Mouse (Mus musculus): ENCODE results near the gene Hhatl. TPM values are rescaled to one million over a fixed set of nuclear protein-coding genes. Genes with fewer than 3 reads are reported as not detected.

Gene Hhatl
- polyA plus RNA-seq, 1 experiment from 2014 or later, result not detected

- H3K9ac ChIP-seq, result no peak overlapping the region
- ATAC-seq (ENCODE audit: low FRiP score, low read depth), result no peak
- no peak overlapping the region for H3K27ac ChIP-seq
- no peak overlapping the region for H3K4me2 ChIP-seq (replicated peaks)
- peaks cover 64% of the 10 kb centered on the region for H3K36me3 ChIP-seq
- H3K4me1 ChIP-seq, result peaks cover 25% of the 10 kb centered on the region
- 94% methylated on average over 19 of the region's 19 CpGs for WGBS
- H3K27me3 ChIP-seq (replicated peaks), result no peaks in the 10 kb centered on the region
- no peak overlapping the region for H3K4me3 ChIP-seq
- no peaks in the 10 kb centered on the region for H3K9me3 ChIP-seq
Observed at GRCm38 (mm10) chr9:121763716-121764115, 28.6 kb downstream of the Hhatl start.

- Histone ChIP-seq H3K36me3 (peaks cover 54% of the 10 kb centered on the region), H3K27ac (no peak overlapping the region), H3K4me3 (no peak overlapping the region), H3K9me3 (no peaks in the 10 kb centered on the region), H3K9ac (no peak overlapping the region), H3K4me2 (replicated peaks) (no peak overlapping the region), H3K4me1 (peaks cover 34% of the 10 kb centered on the region), H3K27me3 (replicated peaks) (no peaks in the 10 kb centered on the region)
- no peak for ATAC-seq (ENCODE audit: low FRiP score, low read depth)
- 90% methylated on average over 25 of the region's 25 CpGs for WGBS
Observed at GRCm38 (mm10) chr9:121762761-121763160, 29.5 kb downstream of the Hhatl start.

- Histone ChIP-seq H3K36me3 (peaks cover 49% of the 10 kb centered on the region), H3K4me3 (no peak overlapping the region), H3K27ac (no peak overlapping the region), H3K4me1 (peaks cover 39% of the 10 kb centered on the region), H3K27me3 (replicated peaks) (no peaks in the 10 kb centered on the region), H3K4me2 (replicated peaks) (no peak overlapping the region), H3K9ac (no peak overlapping the region), H3K9me3 (no peaks in the 10 kb centered on the region)
- 92% methylated on average over 10 of the region's 10 CpGs for WGBS
- no peak for ATAC-seq (ENCODE audit: low FRiP score, low read depth)
Observed at GRCm38 (mm10) chr9:121762248-121762647, 30.1 kb downstream of the Hhatl start.

- peaks cover 47% of the 10 kb centered on the region for H3K36me3 ChIP-seq
- H3K9ac ChIP-seq, result no peak overlapping the region
- H3K27ac ChIP-seq, result no peak overlapping the region
- H3K4me2 ChIP-seq (replicated peaks), result peak overlapping the region; percentile 96; the same call in 1 of the 2 replicates
- H3K4me3 ChIP-seq, result no peak overlapping the region
- ATAC-seq (ENCODE audit: low FRiP score, low read depth), result no peak
- no peaks in the 10 kb centered on the region for H3K9me3 ChIP-seq
- 75% methylated on average over 8 of the region's 8 CpGs for WGBS
- H3K4me1 ChIP-seq, result peaks cover 39% of the 10 kb centered on the region
- no peaks in the 10 kb centered on the region for H3K27me3 ChIP-seq (replicated peaks)
Observed at GRCm38 (mm10) chr9:121761787-121762186, 30.5 kb downstream of the Hhatl start.

- peak overlapping the region; percentile 94 for H3K9ac ChIP-seq
- H3K27ac ChIP-seq, result no peak overlapping the region
- peak overlapping the region; percentile 96 for H3K4me2 ChIP-seq (replicated peaks)
- H3K27me3 ChIP-seq (replicated peaks), result no peaks in the 10 kb centered on the region
- peaks cover 44% of the 10 kb centered on the region for H3K36me3 ChIP-seq
- ATAC-seq (ENCODE audit: low FRiP score, low read depth), result no peak
- H3K4me1 ChIP-seq, result peaks cover 39% of the 10 kb centered on the region
- peak overlapping the region; percentile 89 for H3K4me3 ChIP-seq
- H3K9me3 ChIP-seq, result no peaks in the 10 kb centered on the region
- 58% methylated on average over 10 of the region's 10 CpGs for WGBS
Observed at GRCm38 (mm10) chr9:121761091-121761665, 31.1 kb downstream of the Hhatl start.

GRCm38 (mm10) chr9:121760271-121761090, 31.8 kb downstream of the Hhatl start:
- Histone ChIP-seq H3K27me3 (replicated peaks) (no peaks in the 10 kb centered on the region), H3K9ac (peak overlapping the region; percentile 94), H3K4me1 (peaks cover 39% of the 10 kb centered on the region), H3K4me3 (peak overlapping the region; percentile 89), H3K9me3 (no peaks in the 10 kb centered on the region), H3K27ac (peak overlapping the region; percentile 75), H3K36me3 (peaks cover 42% of the 10 kb centered on the region), H3K4me2 (replicated peaks) (peak overlapping the region; percentile 96)
- ATAC-seq (ENCODE audit: low FRiP score, low read depth), result peak; percentile 62
- 1% methylated on average over 43 of the region's 43 CpGs for WGBS

GRCm38 (mm10) chr9:121759091-121760081, 32.9 kb downstream of the Hhatl start, which contains the start of gene Zfp651:
Zfp651 (plus strand) TSS chr9:121759330.
- ATAC-seq (ENCODE audit: low FRiP score, low read depth), result peak; percentile 85
- Histone ChIP-seq H3K4me3 (peak within 1 kb of the TSS; percentile 89), H3K9me3 (no peaks in the 10 kb centered on the region), H3K9ac (peak within 1 kb of the TSS; percentile 94), H3K27ac (peak within 1 kb of the TSS; percentile 75), H3K36me3 (peaks cover 43% of the 10 kb centered on the region), H3K4me2 (replicated peaks) (peak within 1 kb of the TSS; percentile 96), H3K27me3 (replicated peaks) (no peaks in the 10 kb centered on the region), H3K4me1 (peaks cover 39% of the 10 kb centered on the region)
- WGBS, result under 1% methylated on average over 97 of the region's 97 CpGs

- WGBS, result 58% methylated on average over 10 of the region's 10 CpGs
- no peak for ATAC-seq (ENCODE audit: low FRiP score, low read depth)
- H3K27ac ChIP-seq, result no peak overlapping the region
Observed at GRCm38 (mm10) chr9:121757835-121758814, 34.2 kb downstream of the Hhatl start.

GRCm38 (mm10) chr9:121757432-121757831, 34.9 kb downstream of the Hhatl start:
- Histone ChIP-seq H3K4me3 (no peak overlapping the region), H3K4me2 (replicated peaks) (no peak overlapping the region), H3K4me1 (peaks cover 39% of the 10 kb centered on the region), H3K9ac (no peak overlapping the region), H3K27me3 (replicated peaks) (no peaks in the 10 kb centered on the region), H3K27ac (no peak overlapping the region), H3K36me3 (peaks cover 36% of the 10 kb centered on the region), H3K9me3 (no peaks in the 10 kb centered on the region)
- WGBS, result 76% methylated on average over 3 of the region's 3 CpGs
- no peak for ATAC-seq (ENCODE audit: low FRiP score, low read depth)

More at GRCm38 (mm10) chr9:121757835-121758814, 34.2 kb downstream of the Hhatl start:
- H3K36me3 ChIP-seq, result peaks cover 37% of the 10 kb centered on the region
- H3K9me3 ChIP-seq, result no peaks in the 10 kb centered on the region
- H3K4me2 ChIP-seq (replicated peaks), result peak overlapping the region; percentile 96
- no peaks in the 10 kb centered on the region for H3K27me3 ChIP-seq (replicated peaks)
- H3K4me1 ChIP-seq, result peaks cover 39% of the 10 kb centered on the region
- peak overlapping the region; percentile 94 for H3K9ac ChIP-seq
- peak overlapping the region; percentile 89; the same call in 1 of the 2 replicates for H3K4me3 ChIP-seq

- 87% methylated on average over 3 of the region's 3 CpGs for WGBS
- Histone ChIP-seq H3K9ac (no peak overlapping the region), H3K27me3 (replicated peaks) (no peaks in the 10 kb centered on the region), H3K4me1 (peaks cover 34% of the 10 kb centered on the region), H3K27ac (no peak overlapping the region), H3K4me2 (replicated peaks) (no peak overlapping the region), H3K4me3 (no peak overlapping the region), H3K36me3 (peaks cover 40% of the 10 kb centered on the region), H3K9me3 (no peaks in the 10 kb centered on the region)
- no peak for ATAC-seq (ENCODE audit: low FRiP score, low read depth)
Observed at GRCm38 (mm10) chr9:121756785-121757184, 35.5 kb downstream of the Hhatl start.

GRCm38 (mm10) chr9:121754624-121755023, 37.7 kb downstream of the Hhatl start:
- H3K36me3 ChIP-seq, result peaks cover 61% of the 10 kb centered on the region
- H3K9me3 ChIP-seq, result no peaks in the 10 kb centered on the region
- peaks cover 20% of the 10 kb centered on the region for H3K4me1 ChIP-seq
- H3K27ac ChIP-seq, result no peak overlapping the region
- no peak overlapping the region for H3K4me2 ChIP-seq (replicated peaks)
- no peak for ATAC-seq (ENCODE audit: low FRiP score, low read depth)
- no peak overlapping the region for H3K9ac ChIP-seq
- no peaks in the 10 kb centered on the region for H3K27me3 ChIP-seq (replicated peaks)
- no peak overlapping the region for H3K4me3 ChIP-seq
- WGBS, result 89% methylated on average over 3 of the region's 3 CpGs
